Mouse (Mus musculus) macrophage (primary cell): Measurements from ENCODE around the gene Vars2. TPM values are rescaled to one million over a fixed set of nuclear protein-coding genes. Genes with fewer than 3 reads are reported as not detected.
A peak's percentile ranks its signal among the peaks of the same experiment; 100 is the strongest.

Source experiments
- H3K27ac ChIP-seq: fragments of 350-480 bp; formaldehyde crosslinking; 2 replicates; pipeline ENCODE4 v1.9.0; 2021
- H3K36me3 ChIP-seq: fragments of 350-480 bp; formaldehyde crosslinking; 2 replicates; pipeline ENCODE4 v1.9.0; 2021; ENCODE audit errors: inconsistent target
- H3K4me3 ChIP-seq: fragments of 350-480 bp; formaldehyde crosslinking; 2 replicates; pipeline ENCODE4 v1.9.0; 2021; ENCODE audit errors: inconsistent target
- H3K79me2 ChIP-seq: fragments of 350-480 bp; formaldehyde crosslinking; 2 replicates; pipeline ENCODE4 v1.9.0; 2021; ENCODE audit errors: inconsistent target
- WGBS: methylation state at CpG from one replicate; pipeline ENCODE4 v1.1.7; 2026; ENCODE audit warnings: inconsistent platforms; ENCODE audit not compliant: missing documents; 5-methylcytosine and 5-hydroxymethylcytosine counted together
- polyA plus RNA-seq: library from polyadenylated mRNA; stranded (reverse); fragments of 250-400 nt; gene quantifications from 3 replicates; pipeline ENCODE4 v1.2.4, GENCODE M21; 2018; ENCODE audit warnings: inconsistent platforms
- total RNA-seq, 78 experiments: library from RNA; depleted of rRNA; stranded (reverse); fragments of 250-400 nt; gene quantifications; 1 replicate in 9 of 78; 2 replicates in 24 of 78; 3 replicates in 43 of 78; 4 replicates in 2 of 78; pipeline ENCODE4 v1.2.4; 2018; ENCODE audit warnings: inconsistent platforms in 56 of 78

The Vars2 gene
- 10 to 100 TPM in 19 of 26 experiments, 1 to 10 TPM in 7; 3.4 to 50.0 (median 22.7) TPM for total RNA-seq (2018; cell fraction: chromatin; rRNA removed)
- total RNA-seq (2018; cell fraction: cytosol; rRNA removed): 1 to 10 TPM; 2.4 to 6.9 (median 4.8) TPM
- 10 to 100 TPM in 13 of 26 experiments, 1 to 10 TPM in 13; 3.6 to 24.4 (median 9.8) TPM for total RNA-seq (2018; cell fraction: nucleus; rRNA removed)
- 3.5 to 5.8 TPM (median 4.5 TPM) in 3 replicates for polyA plus RNA-seq

GRCm38 (mm10) chr17:35667334-35668065, at the start of gene Vars2:
Vars2 (minus strand) TSS chr17:35667592.
- Histone ChIP-seq H3K4me3 (peak within 1 kb of the TSS; percentile 71), H3K79me2 (no peaks in the 10 kb centered on the region), H3K27ac (peak within 1 kb of the TSS; percentile 10; the same call in 1 of the 2 replicates), H3K36me3 (no peaks in the 10 kb centered on the region; the same call in 1 of the 2 replicates)
- WGBS: under 1% methylated on average over 61 of the region's 61 CpGs

- H3K36me3 ChIP-seq: no peaks in the 10 kb centered on the region
- H3K27ac ChIP-seq: no peak overlapping the region
- WGBS: 98% methylated on average over 6 of the region's 6 CpGs
- no peak overlapping the region for H3K4me3 ChIP-seq
- H3K79me2 ChIP-seq: no peaks in the 10 kb centered on the region
Observed at GRCm38 (mm10) chr17:35717080-35717479, 49.7 kb upstream of the Vars2 start.

- Histone ChIP-seq H3K36me3 (no peaks in the 10 kb centered on the region), H3K4me3 (no peak overlapping the region), H3K79me2 (no peaks in the 10 kb centered on the region), H3K27ac (no peak overlapping the region)
- WGBS: 82% methylated on average over 3 of the region's 3 CpGs
Observed at GRCm38 (mm10) chr17:35716114-35716513, 48.7 kb upstream of the Vars2 start.

- H3K4me3 ChIP-seq: no peak overlapping the region
- H3K36me3 ChIP-seq: no peaks in the 10 kb centered on the region
- H3K27ac ChIP-seq: no peak overlapping the region
- 80% methylated on average over 8 of the region's 8 CpGs for WGBS
- H3K79me2 ChIP-seq: no peaks in the 10 kb centered on the region
Observed at GRCm38 (mm10) chr17:35710705-35711347, 43.4 kb upstream of the Vars2 start.

- no peaks in the 10 kb centered on the region for H3K36me3 ChIP-seq
- H3K27ac ChIP-seq: no peak overlapping the region
- WGBS: 88% methylated on average over 2 of the region's 2 CpGs
Observed at GRCm38 (mm10) chr17:35708611-35709010, 41.2 kb upstream of the Vars2 start.

GRCm38 (mm10) chr17:35707929-35708328, 40.5 kb upstream of the Vars2 start:
- Histone ChIP-seq H3K4me3 (no peak overlapping the region), H3K36me3 (no peaks in the 10 kb centered on the region), H3K27ac (no peak overlapping the region), H3K79me2 (no peaks in the 10 kb centered on the region)
- 61% methylated on average over 7 of the region's 7 CpGs for WGBS

More at GRCm38 (mm10) chr17:35708611-35709010, 41.2 kb upstream of the Vars2 start:
- Histone ChIP-seq H3K4me3 (no peak overlapping the region), H3K79me2 (no peaks in the 10 kb centered on the region)

GRCm38 (mm10) chr17:35705836-35706235, 38.4 kb upstream of the Vars2 start:
- no peak overlapping the region for H3K4me3 ChIP-seq
- WGBS: 34% methylated on average over 4 of the region's 4 CpGs
- no peak overlapping the region for H3K27ac ChIP-seq
- no peaks in the 10 kb centered on the region for H3K36me3 ChIP-seq
- no peaks in the 10 kb centered on the region for H3K79me2 ChIP-seq

GRCm38 (mm10) chr17:35704621-35705464, 37.5 kb upstream of the Vars2 start, which contains the start of gene Ddr1:
Ddr1 (minus strand) TSS chr17:35704621.
- H3K36me3 ChIP-seq: no peaks in the 10 kb centered on the region
- H3K27ac ChIP-seq: no peak within 1 kb of the TSS
- H3K4me3 ChIP-seq: no peak within 1 kb of the TSS
- 17% methylated on average over 19 of the region's 19 CpGs for WGBS
- H3K79me2 ChIP-seq: no peaks in the 10 kb centered on the region

GRCm38 (mm10) chr17:35703751-35704271, 36.4 kb upstream of the Vars2 start:
- Histone ChIP-seq H3K4me3 (no peak overlapping the region), H3K36me3 (no peaks in the 10 kb centered on the region), H3K27ac (no peak overlapping the region), H3K79me2 (no peaks in the 10 kb centered on the region)
- 10% methylated on average over 14 of the region's 14 CpGs for WGBS

GRCm38 (mm10) chr17:35703065-35703464, 35.7 kb upstream of the Vars2 start:
- 45% methylated on average over 2 of the region's 2 CpGs for WGBS
- H3K36me3 ChIP-seq: no peaks in the 10 kb centered on the region
- H3K4me3 ChIP-seq: no peak overlapping the region
- H3K27ac ChIP-seq: no peak overlapping the region
- H3K79me2 ChIP-seq: no peaks in the 10 kb centered on the region

- H3K36me3 ChIP-seq: no peaks in the 10 kb centered on the region
- H3K79me2 ChIP-seq: no peaks in the 10 kb centered on the region
- no peak overlapping the region for H3K27ac ChIP-seq
- 48% methylated on average over 4 of the region's 4 CpGs for WGBS
- H3K4me3 ChIP-seq: no peak overlapping the region
Observed at GRCm38 (mm10) chr17:35702605-35703004, 35.2 kb upstream of the Vars2 start.

GRCm38 (mm10) chr17:35701978-35702461, 34.6 kb upstream of the Vars2 start:
- no peak overlapping the region for H3K4me3 ChIP-seq
- 37% methylated on average over 16 of the region's 16 CpGs for WGBS
- no peaks in the 10 kb centered on the region for H3K79me2 ChIP-seq
- H3K27ac ChIP-seq: no peak overlapping the region
- H3K36me3 ChIP-seq: no peaks in the 10 kb centered on the region

- Histone ChIP-seq H3K4me3 (no peak overlapping the region), H3K79me2 (no peaks in the 10 kb centered on the region), H3K36me3 (no peaks in the 10 kb centered on the region), H3K27ac (no peak overlapping the region)
- 15% methylated on average over 16 of the region's 16 CpGs for WGBS
Observed at GRCm38 (mm10) chr17:35701203-35701977, 34.0 kb upstream of the Vars2 start.
